Mouse (Mus musculus) ES-Bruce4 (cell line): ENCODE data around the gene Gm17455. TPM values are rescaled to one million over a fixed set of nuclear protein-coding genes. Genes with fewer than 3 reads are reported as not detected.

Experiments used
- H3K27ac ChIP-seq: 2 replicates; pipeline ENCODE4 v1.5.1; 2012; ENCODE audit warnings: low read length, inconsistent platforms; ENCODE audit not compliant: insufficient read depth
- H3K27me3 ChIP-seq: 2 replicates; pipeline ENCODE4 v1.6.1; 2012; ENCODE audit warnings: mild to moderate bottlenecking, low read length, inconsistent platforms; ENCODE audit not compliant: control insufficient read depth, poor library complexity, insufficient read depth, severe bottlenecking
- H3K36me3 ChIP-seq: 2 replicates; pipeline ENCODE4 v1.6.1; 2012; ENCODE audit warnings: inconsistent platforms, mild to moderate bottlenecking, low read length, moderate library complexity; ENCODE audit not compliant: control insufficient read depth, poor library complexity, insufficient read depth, severe bottlenecking
- H3K4me1 ChIP-seq: one replicate; pipeline ENCODE4 v1.8.1; 2011; ENCODE audit warnings: low read length; ENCODE audit not compliant: control insufficient read depth, insufficient read depth
- H3K4me3 ChIP-seq: 2 replicates; pipeline ENCODE4 v1.5.1; 2011; ENCODE audit warnings: low read depth, mild to moderate bottlenecking, low read length
- H3K9ac ChIP-seq: 2 replicates; pipeline ENCODE4 v1.6.1; 2012; ENCODE audit warnings: low read depth, mild to moderate bottlenecking, inconsistent platforms; ENCODE audit not compliant: poor library complexity, severe bottlenecking
- H3K9me3 ChIP-seq: replicated peaks from 2 replicates; pipeline ENCODE4 v1.6.1; 2012; ENCODE audit warnings: mild to moderate bottlenecking, low read length, inconsistent platforms; ENCODE audit not compliant: control insufficient read depth, poor library complexity, insufficient read depth, severe bottlenecking
- CTCF ChIP-seq: IDR thresholded peaks from one replicate; pipeline ENCODE4 v1.8.1; 2011; ENCODE audit warnings: low read depth, low read length
- EP300 ChIP-seq: IDR thresholded peaks from 2 replicates; pipeline ENCODE4 v1.6.1; 2011; ENCODE audit warnings: low read depth, low read length; ENCODE audit not compliant: insufficient read depth
- POLR2A ChIP-seq: IDR thresholded peaks from one replicate; pipeline ENCODE4 v1.8.1; 2011; ENCODE audit warnings: low read length; ENCODE audit not compliant: insufficient read depth
- polyA plus RNA-seq: library from polyadenylated mRNA; stranded (reverse); fragments of >200 nt; gene quantifications from 2 replicates; pipeline ENCODE4 v1.2.4, GENCODE M21; 2011; ENCODE audit warnings: low read depth; ENCODE audit not compliant: missing spikeins, insufficient read depth, insufficient read length

The Gm17455 gene
- polyA plus RNA-seq, 1 experiment: not detected

- Histone ChIP-seq H3K4me3 (no peak overlapping the region), H3K4me1 (no peaks in the 10 kb centered on the region), H3K9me3 (no peaks in the 10 kb centered on the region), H3K9ac (no peak overlapping the region), H3K27ac (no peak overlapping the region), H3K27me3 (no peaks in the 10 kb centered on the region), H3K36me3 (no peaks in the 10 kb centered on the region)
- TF ChIP-seq EP300 (no peak), POLR2A (no peak), CTCF (no peak)
These were observed 18.2 kb upstream of the Gm17455 start for GRCm38 (mm10) chr10:60381142-60381925.

GRCm38 (mm10) chr10:60388332-60388731 lies 11.2 kb upstream of the Gm17455 start:
- Histone ChIP-seq H3K9ac (no peak overlapping the region), H3K27me3 (no peaks in the 10 kb centered on the region)
- no peak for TF ChIP-seq POLR2A

GRCm38 (mm10) chr10:60389447-60389865 lies 10.1 kb upstream of the Gm17455 start:
- TF ChIP-seq CTCF (no peak), POLR2A (no peak), EP300 (no peak)
- H3K4me1 ChIP-seq: no peaks in the 10 kb centered on the region

More at GRCm38 (mm10) chr10:60388332-60388731, 11.2 kb upstream of the Gm17455 start:
- H3K27ac ChIP-seq: no peak overlapping the region
- H3K4me3 ChIP-seq: no peak overlapping the region
- no peaks in the 10 kb centered on the region for H3K4me1 ChIP-seq
- no peaks in the 10 kb centered on the region for H3K9me3 ChIP-seq
- no peaks in the 10 kb centered on the region for H3K36me3 ChIP-seq

GRCm38 (mm10) chr10:60390177-60390903 lies 9.2 kb upstream of the Gm17455 start:
- Histone ChIP-seq H3K27ac (no peak overlapping the region), H3K9me3 (no peaks in the 10 kb centered on the region), H3K36me3 (no peaks in the 10 kb centered on the region), H3K4me1 (no peaks in the 10 kb centered on the region), H3K27me3 (no peaks in the 10 kb centered on the region), H3K4me3 (no peak overlapping the region), H3K9ac (no peak overlapping the region)
- TF ChIP-seq POLR2A (no peak), CTCF (no peak), EP300 (no peak)

More at GRCm38 (mm10) chr10:60389447-60389865, 10.1 kb upstream of the Gm17455 start:
- H3K36me3 ChIP-seq: no peaks in the 10 kb centered on the region
- no peak overlapping the region for H3K9ac ChIP-seq
- H3K4me3 ChIP-seq: no peak overlapping the region
- no peaks in the 10 kb centered on the region for H3K27me3 ChIP-seq
- no peak overlapping the region for H3K27ac ChIP-seq
- no peaks in the 10 kb centered on the region for H3K9me3 ChIP-seq

- Histone ChIP-seq H3K9ac (no peak overlapping the region), H3K36me3 (no peaks in the 10 kb centered on the region), H3K27ac (no peak overlapping the region), H3K9me3 (no peaks in the 10 kb centered on the region), H3K27me3 (no peaks in the 10 kb centered on the region), H3K4me1 (no peaks in the 10 kb centered on the region), H3K4me3 (no peak overlapping the region)
- TF ChIP-seq CTCF (no peak), POLR2A (no peak), EP300 (no peak)
These were observed 8.6 kb upstream of the Gm17455 start for GRCm38 (mm10) chr10:60390904-60391420.

GRCm38 (mm10) chr10:60391661-60392060 lies 7.9 kb upstream of the Gm17455 start:
- Histone ChIP-seq H3K9me3 (no peaks in the 10 kb centered on the region), H3K27ac (no peak overlapping the region), H3K4me3 (no peak overlapping the region), H3K27me3 (no peaks in the 10 kb centered on the region), H3K9ac (no peak overlapping the region), H3K4me1 (no peaks in the 10 kb centered on the region), H3K36me3 (no peaks in the 10 kb centered on the region)
- TF ChIP-seq CTCF (no peak), EP300 (no peak), POLR2A (no peak)
